Mouse (Mus musculus) hindbrain, embryonic 11.5 days (tissue): ENCODE measurements at regions not wholly inside any gene's neighbourhood (a gene's known extent, or its start where the extent isn't known, plus 50 kb on each side); places are given as distances from the start of the nearest gene placed in this dataset.

ENCODE experiments used
- ATAC-seq: fragments of 200-750 bp; cut with Nextera tagmentation; 2 replicates; pipeline ENCODE4 v1.8.0; 2017; ENCODE audit warnings: mild to moderate bottlenecking, moderate TSS enrichment, moderate library complexity; ENCODE audit not compliant: low FRiP score
- DNase-seq: peaks from one replicate; pipeline ENCODE4 v3.0.0-alpha.2; 2015; ENCODE audit warnings: low spot score
- H3K27ac ChIP-seq: fragments of 300-500 bp; sonication (generic); 2 replicates; pipeline ENCODE4 v1.5.1; 2014; ENCODE audit warnings: mild to moderate bottlenecking, low read depth, low read length
- H3K27me3 ChIP-seq: fragments of 300-500 bp; sonication (generic); 2 replicates; pipeline ENCODE4 v1.6.1; 2014; ENCODE audit warnings: mild to moderate bottlenecking, low read length, moderate library complexity, mixed read lengths; ENCODE audit not compliant: control insufficient read depth, insufficient read depth
- H3K36me3 ChIP-seq: fragments of 300-500 bp; sonication (generic); 2 replicates; pipeline ENCODE4 v1.6.1; 2014; ENCODE audit warnings: mild to moderate bottlenecking, low read length, moderate library complexity, mixed read lengths; ENCODE audit not compliant: control insufficient read depth, insufficient read depth
- H3K4me1 ChIP-seq: fragments of 300-500 bp; sonication (generic); replicated peaks from 2 replicates; pipeline ENCODE4 v1.6.1; 2014; ENCODE audit warnings: low read length, mixed read lengths; ENCODE audit not compliant: control insufficient read depth, insufficient read depth
- H3K4me2 ChIP-seq: fragments of 300-500 bp; sonication (generic); replicated peaks from 2 replicates; pipeline ENCODE4 v1.6.1; 2014; ENCODE audit warnings: mild to moderate bottlenecking, low read depth, low read length
- H3K4me3 ChIP-seq: fragments of 300-500 bp; sonication (generic); 2 replicates; pipeline ENCODE4 v1.5.1; 2014; ENCODE audit warnings: low read depth, low read length
- H3K9ac ChIP-seq: fragments of 300-500 bp; sonication (generic); 2 replicates; pipeline ENCODE4 v1.6.1; 2014; ENCODE audit warnings: low read depth, low read length
- H3K9me3 ChIP-seq: fragments of 300-500 bp; sonication (generic); 2 replicates; pipeline ENCODE4 v1.6.1; 2016; ENCODE audit warnings: low read length; ENCODE audit not compliant: control insufficient read depth
- WGBS: fragments of 180-500 bp; shearing (Covaris S2); extraction: QIAGEN DNeasy Blood & Tissue Kit; methylation state at CpG from one replicate; pipeline ENCODE4 v1.1.7; 2014; 5-methylcytosine and 5-hydroxymethylcytosine counted together

DNA sequence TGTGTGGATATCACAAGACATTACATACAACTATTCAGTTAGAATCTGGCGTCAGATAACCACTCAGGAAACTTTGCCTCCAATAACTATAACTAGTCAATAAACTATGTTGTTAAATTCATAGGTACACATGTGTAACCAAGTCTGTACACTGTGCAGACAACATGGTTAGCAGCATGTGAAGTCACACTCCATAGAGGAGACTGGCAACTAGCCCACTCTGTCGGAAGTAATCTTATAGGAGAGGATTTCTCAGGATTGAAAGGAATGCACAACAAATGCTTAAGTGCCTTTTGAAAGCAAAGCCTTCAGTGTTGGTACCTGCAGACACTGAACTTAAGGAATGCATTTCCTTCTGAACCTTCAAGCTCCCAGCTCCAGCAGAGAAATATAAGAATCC lies 693.0 kb upstream of the Ptbp2 start:
- DNase-seq (no peak), ATAC-seq (no peak)
- no peaks in the 10 kb centered on the region for H3K36me3 ChIP-seq
- WGBS, result 78% methylated on average over 2 of the region's 2 CpGs
- no peaks in the 10 kb centered on the region for H3K4me1 ChIP-seq
- no peaks in the 10 kb centered on the region for H3K9me3 ChIP-seq
- H3K27ac ChIP-seq, result no peak overlapping the region
- H3K27me3 ChIP-seq, result no peaks in the 10 kb centered on the region
- no peak overlapping the region for H3K4me2 ChIP-seq
- no peak overlapping the region for H3K4me3 ChIP-seq
- H3K9ac ChIP-seq, result no peak overlapping the region

DNA sequence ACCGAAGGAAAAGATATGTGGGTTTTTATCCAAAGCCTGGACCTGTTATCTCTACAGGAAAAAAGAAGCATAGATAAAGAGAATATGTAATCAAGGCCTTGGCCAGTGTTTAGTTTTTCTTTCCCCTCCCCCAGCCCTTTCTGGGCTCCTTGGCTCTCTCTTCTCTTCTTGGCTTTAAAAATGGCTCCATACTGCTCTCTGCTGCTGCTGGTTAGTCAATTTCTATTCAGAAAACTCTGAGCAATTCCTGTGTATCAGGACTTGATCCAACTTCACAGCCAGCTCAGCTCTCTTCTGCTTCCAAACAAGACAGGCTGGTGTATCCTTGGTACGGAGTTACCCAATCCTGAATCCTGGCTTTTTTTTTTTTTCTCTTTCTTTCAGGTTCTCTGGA lies 689.4 kb upstream of the Ptbp2 start:
- ATAC-seq, result no peak
- peak; percentile 36 for DNase-seq

DNA sequence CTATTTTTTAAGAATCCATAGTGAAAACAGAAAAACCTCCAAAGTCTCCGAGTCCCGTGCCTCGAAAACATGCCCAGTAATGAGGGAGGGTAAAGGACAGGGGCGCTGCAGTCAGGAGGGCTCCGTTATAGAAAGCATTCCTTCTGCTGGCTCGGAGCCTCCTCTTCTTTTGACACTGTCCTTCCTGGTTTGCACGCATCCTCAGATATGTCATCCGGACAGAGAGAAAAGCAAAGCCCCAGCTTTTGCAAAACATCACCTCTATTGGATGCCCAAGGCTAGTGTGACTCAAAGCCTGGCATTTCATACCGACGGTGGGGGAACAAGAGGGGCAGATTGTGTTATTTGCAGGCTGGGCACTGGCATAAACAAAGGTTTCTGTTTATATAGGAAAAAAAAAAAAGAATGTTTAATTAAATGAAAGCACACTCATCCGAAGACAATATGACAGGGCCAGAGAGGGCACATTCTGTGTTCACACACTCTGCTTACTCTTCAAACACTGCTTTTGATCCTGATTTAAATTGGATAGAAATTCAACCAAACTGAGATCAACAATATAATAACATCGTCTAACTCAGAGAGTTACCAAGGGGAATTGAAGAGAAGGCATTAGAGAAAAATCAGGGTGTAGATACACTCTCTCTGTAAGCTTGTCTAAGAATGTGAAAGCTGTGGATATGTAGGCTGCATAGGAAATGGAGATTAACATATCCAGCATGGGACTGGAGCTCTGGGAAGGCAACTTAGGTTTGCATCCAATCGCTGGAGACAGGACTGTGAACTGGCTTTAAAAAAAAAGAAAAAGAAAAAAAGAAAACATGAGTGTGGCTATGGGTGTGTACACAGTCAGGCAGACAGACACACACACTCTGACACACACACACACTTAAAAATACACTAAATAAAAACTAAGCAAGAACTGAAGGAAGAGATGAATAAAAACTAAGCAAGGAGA lies 688.7 kb upstream of the Ptbp2 start:
- DNase-seq (peak; percentile 16), ATAC-seq (peak; percentile 53; the same call in 1 of the 2 replicates)
- Histone ChIP-seq H3K27ac (peak overlapping the region; percentile 19; the same call in 1 of the 2 replicates), H3K36me3 (no peaks in the 10 kb centered on the region), H3K4me2 (no peak overlapping the region), H3K9ac (no peak overlapping the region), H3K9me3 (no peaks in the 10 kb centered on the region), H3K4me3 (no peak overlapping the region), H3K4me1 (no peaks in the 10 kb centered on the region), H3K27me3 (no peaks in the 10 kb centered on the region)
- WGBS, result 65% methylated on average over 13 of the region's 13 CpGs

More for the DNA sequence above, 689.4 kb upstream of the Ptbp2 start:
- no peak overlapping the region for H3K27ac ChIP-seq
- no peak overlapping the region for H3K4me3 ChIP-seq
- H3K27me3 ChIP-seq, result no peaks in the 10 kb centered on the region
- H3K4me1 ChIP-seq, result no peaks in the 10 kb centered on the region
- H3K4me2 ChIP-seq, result no peak overlapping the region
- H3K36me3 ChIP-seq, result no peaks in the 10 kb centered on the region
- no peaks in the 10 kb centered on the region for H3K9me3 ChIP-seq
- H3K9ac ChIP-seq, result no peak overlapping the region
- WGBS, result 86% methylated on average over 2 of the region's 2 CpGs

DNA sequence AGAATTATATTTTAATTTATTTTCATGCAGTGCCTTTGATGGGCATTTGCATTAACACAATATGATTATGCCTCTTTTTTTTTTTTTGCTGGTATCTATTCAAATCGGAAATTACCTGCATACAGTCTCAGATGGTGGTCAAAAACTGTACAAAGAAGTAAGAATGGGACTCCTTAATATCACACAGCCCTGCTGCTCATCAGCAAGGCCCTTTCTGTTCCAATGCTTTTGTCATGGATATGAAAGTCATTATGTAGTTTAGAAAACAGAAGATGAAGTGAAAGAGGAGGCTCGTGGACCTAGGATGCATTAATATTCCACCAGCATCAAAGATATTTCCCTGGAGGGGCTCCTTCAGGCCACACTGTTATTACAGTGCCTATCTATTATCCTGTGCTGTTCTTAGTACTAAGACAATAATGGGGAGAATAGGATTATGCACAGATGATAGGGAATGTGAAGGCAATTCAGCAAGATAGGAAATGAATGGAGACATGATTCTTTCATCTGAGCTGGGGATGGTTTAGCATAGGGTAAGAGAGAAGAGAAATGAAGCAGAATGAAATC lies 687.7 kb upstream of the Ptbp2 start:
- WGBS, result 48% methylated on average over 2 of the region's 2 CpGs
- DNase-seq, result no peak
- peak; percentile 62 for ATAC-seq
- Histone ChIP-seq H3K27ac (peak overlapping the region; percentile 19; the same call in 1 of the 2 replicates), H3K27me3 (no peaks in the 10 kb centered on the region), H3K36me3 (no peaks in the 10 kb centered on the region), H3K4me1 (no peaks in the 10 kb centered on the region), H3K4me3 (no peak overlapping the region), H3K9me3 (no peaks in the 10 kb centered on the region), H3K4me2 (no peak overlapping the region), H3K9ac (no peak overlapping the region)

DNA sequence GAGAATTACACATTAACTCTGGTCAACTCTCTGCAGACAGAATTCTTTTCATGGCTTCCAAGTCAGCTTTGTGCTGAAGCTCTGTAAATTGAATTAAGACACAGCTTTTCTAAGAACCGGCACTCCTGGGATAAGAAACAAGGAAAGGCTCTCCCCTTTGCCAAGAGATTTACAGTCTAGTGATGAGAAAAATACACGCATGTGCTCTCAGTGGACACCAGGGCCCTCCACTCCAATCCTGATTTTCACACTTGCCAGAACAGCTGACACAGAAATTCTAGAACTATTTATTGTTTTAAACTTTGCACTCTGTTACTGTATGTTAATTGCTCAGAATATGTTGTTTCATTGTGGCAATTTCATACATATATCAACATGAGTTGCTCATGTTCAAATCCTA lies 684.6 kb upstream of the Ptbp2 start:
- Histone ChIP-seq H3K4me3 (no peak overlapping the region), H3K36me3 (no peaks in the 10 kb centered on the region), H3K9ac (no peak overlapping the region), H3K4me2 (no peak overlapping the region), H3K4me1 (no peaks in the 10 kb centered on the region), H3K27ac (no peak overlapping the region), H3K9me3 (no peaks in the 10 kb centered on the region), H3K27me3 (no peaks in the 10 kb centered on the region)
- DNase-seq, result no peak
- 91% methylated on average over 2 of the region's 2 CpGs for WGBS
- ATAC-seq, result no peak

DNA sequence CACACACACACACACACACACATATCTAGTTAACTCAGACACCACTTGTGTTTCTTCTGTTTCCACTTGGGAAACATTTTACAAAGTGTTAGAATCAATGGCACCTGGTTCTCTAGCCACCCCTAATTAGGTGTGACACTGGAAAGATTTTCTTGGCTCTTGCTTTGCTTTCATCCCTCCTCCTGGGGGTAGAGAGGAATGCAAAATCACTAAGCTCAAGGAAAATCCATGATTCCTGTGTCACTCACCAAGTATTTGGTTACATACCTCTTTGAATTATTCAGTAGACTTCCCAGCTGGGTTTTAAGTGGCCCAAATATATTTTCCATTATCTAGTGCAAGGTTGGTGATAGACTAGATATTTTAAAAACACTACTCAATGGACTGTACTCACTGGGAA lies 676.5 kb upstream of the Ptbp2 start:
- ATAC-seq (no peak), DNase-seq (no peak)
- Histone ChIP-seq H3K4me1 (no peaks in the 10 kb centered on the region), H3K36me3 (no peaks in the 10 kb centered on the region), H3K27ac (no peak overlapping the region), H3K9ac (no peak overlapping the region), H3K4me2 (no peak overlapping the region), H3K27me3 (no peaks in the 10 kb centered on the region), H3K4me3 (no peak overlapping the region), H3K9me3 (no peaks in the 10 kb centered on the region)

DNA sequence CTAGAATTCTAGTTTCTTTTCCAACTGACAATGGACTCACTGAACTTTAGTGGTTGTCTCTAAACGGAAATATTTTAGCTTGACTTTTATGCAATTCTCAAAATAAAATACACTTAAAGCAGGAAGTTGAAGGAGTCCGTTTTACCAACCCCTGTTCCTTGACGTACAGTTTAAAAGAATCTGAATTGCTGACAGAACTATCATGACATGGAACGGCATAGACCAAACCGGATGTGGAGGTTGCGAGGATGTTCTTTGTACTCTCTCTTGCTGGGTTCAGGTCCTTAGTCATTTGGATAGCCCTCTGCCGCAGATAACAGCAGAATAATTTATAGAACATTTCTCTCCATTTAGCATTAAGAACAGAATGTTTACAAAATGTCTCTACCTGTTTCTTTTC lies 673.6 kb upstream of the Ptbp2 start:
- no peak for DNase-seq
- 93% methylated on average over 7 of the region's 7 CpGs for WGBS

DNA sequence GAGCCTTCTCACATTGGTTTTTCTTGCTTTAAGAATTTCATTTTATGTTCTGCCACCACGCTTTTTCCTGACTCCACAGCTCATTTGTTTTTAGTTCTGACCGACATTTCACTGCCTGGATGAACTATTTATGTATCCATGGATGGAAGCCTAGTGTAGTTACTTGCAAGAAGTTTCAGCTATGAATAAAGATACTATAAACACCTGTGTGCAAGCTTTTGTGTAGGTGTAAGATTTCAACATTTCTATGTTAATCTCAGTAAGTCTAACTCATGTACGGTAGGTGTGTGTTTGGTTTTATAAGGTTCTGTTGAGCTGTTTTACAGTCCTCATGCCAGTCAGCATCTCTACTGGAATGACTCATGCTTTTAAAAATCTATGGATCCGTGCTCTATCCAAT lies 656.9 kb upstream of the Ptbp2 start:
- no peak for ATAC-seq
- no peaks in the 10 kb centered on the region for H3K36me3 ChIP-seq
- no peak overlapping the region for H3K27ac ChIP-seq
- H3K9me3 ChIP-seq, result no peaks in the 10 kb centered on the region
- no peak overlapping the region for H3K4me2 ChIP-seq
- no peaks in the 10 kb centered on the region for H3K4me1 ChIP-seq
- no peak overlapping the region for H3K4me3 ChIP-seq
- H3K9ac ChIP-seq, result no peak overlapping the region
- no peak for DNase-seq
- no peaks in the 10 kb centered on the region for H3K27me3 ChIP-seq
- 89% methylated on average over 4 of the region's 4 CpGs for WGBS

More for the DNA sequence above, 673.6 kb upstream of the Ptbp2 start:
- Histone ChIP-seq H3K9me3 (no peaks in the 10 kb centered on the region), H3K9ac (no peak overlapping the region), H3K4me1 (no peaks in the 10 kb centered on the region), H3K27me3 (no peaks in the 10 kb centered on the region), H3K4me3 (no peak overlapping the region), H3K27ac (no peak overlapping the region), H3K4me2 (no peak overlapping the region), H3K36me3 (no peaks in the 10 kb centered on the region)
- no peak for ATAC-seq

DNA sequence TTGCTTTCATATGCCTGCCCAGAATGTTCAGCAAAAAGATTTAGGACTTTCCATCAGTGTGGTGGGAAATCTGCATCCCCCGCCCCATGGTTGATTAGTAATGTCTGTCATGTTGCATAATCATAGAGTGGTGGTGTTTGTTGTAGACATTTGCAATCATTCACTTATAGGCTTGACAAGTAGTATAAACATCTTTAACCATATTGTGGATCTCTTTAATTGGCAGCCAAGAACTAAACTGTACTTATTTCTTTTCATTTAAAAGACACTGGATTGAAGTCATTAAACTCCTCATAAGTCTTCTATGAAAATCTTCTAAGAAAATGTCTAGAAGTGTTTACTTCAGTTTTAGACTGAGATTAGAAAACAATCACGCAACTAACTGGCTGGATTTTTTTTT lies 646.0 kb upstream of the Ptbp2 start:
- whole genome bisulfite sequencing, result 96% methylated on average over 2 of the region's 2 CpGs
- no peak for DNase-seq
- Histone ChIP-seq H3K9me3 (no peaks in the 10 kb centered on the region), H3K4me3 (no peak overlapping the region), H3K4me1 (no peaks in the 10 kb centered on the region), H3K4me2 (no peak overlapping the region), H3K36me3 (no peaks in the 10 kb centered on the region), H3K27ac (no peak overlapping the region), H3K27me3 (no peaks in the 10 kb centered on the region), H3K9ac (no peak overlapping the region)
- ATAC-seq, result no peak
